Mouse (Mus musculus) lung, postnatal 14 days (tissue): Measurements from ENCODE around the gene Kansl3.

Source experiments
- DNase-seq: peaks from one replicate; pipeline ENCODE4 v3.0.0; 2021

The Kansl3 gene

DNA sequence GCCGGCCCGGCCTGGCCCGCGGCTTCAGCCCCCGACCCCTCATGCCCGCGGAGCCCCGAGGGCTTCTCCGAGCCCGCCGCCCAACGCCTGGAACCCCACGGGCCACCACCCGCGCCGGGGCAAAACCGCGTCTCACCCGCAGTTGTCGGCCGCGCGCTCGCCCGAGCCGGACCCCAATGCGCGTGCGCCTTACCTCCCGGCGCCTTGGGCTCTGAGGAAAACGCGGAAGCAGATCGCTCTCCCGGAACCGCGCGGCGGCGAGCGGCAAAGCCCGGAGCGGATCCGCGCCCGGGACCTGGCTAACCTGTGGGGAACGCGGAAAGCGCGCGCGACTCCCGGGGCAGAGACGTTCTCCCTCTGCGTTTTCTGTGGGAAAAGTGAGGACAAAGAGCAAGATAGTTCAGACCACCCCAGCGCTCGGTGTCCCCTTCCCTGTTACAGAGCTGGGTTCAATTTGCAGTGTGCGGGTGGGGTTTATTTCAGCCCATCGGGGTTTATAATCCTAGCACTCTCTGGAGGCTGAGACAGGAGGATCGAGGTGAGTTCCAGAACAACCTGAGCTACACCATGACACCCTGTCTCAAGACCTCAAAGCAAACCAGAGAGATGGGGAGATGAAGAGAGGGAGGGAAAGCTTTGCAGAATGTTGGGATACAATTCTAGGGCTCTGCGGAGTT is at the start of gene Kansl3:
Kansl3 (minus strand) TSS at position 213 of the 677 bp plus-strand sequence.
- DNase-seq, result peak; percentile 91

DNA sequence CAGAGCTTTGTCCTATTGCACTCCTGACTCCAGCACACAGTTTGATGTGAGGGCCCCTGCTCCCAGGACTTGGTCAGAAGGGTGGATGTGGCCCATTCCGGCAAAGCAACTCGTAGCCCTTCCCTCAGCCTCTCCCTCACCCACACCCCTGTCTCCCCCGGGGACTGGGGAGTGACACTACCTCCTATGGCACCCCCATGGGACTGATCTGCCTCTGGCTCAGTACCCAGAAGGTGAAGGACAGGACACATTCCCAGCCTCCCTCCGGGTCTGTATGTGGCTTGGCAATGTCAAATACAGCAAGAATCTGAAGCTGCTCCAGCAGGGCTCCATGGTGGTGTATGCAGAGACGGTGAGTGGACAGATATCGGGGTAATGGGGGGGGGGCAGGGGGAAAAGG is 35.5 kb upstream of the Kansl3 start:
- DNase-seq, result no peak

DNA sequence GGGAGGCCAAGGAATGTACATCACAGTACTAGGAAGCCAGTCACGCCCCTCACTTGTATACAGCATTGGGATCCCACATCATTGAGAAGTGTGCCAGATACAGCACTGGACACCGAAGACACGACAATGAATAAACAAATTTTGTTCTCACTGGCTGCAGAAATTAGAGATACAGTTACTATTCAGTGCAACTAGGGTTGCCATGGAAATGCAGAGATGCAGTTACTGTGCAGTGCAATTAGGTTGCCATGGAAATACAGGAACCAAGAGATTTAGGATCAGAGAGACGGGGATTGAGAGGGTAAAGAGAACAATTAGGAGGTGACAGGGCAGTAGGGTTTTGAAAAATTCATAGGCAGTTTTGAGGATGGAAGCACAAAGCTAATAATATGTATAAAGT is 32.5 kb upstream of the Kansl3 start:
- no peak for DNase-seq

DNA sequence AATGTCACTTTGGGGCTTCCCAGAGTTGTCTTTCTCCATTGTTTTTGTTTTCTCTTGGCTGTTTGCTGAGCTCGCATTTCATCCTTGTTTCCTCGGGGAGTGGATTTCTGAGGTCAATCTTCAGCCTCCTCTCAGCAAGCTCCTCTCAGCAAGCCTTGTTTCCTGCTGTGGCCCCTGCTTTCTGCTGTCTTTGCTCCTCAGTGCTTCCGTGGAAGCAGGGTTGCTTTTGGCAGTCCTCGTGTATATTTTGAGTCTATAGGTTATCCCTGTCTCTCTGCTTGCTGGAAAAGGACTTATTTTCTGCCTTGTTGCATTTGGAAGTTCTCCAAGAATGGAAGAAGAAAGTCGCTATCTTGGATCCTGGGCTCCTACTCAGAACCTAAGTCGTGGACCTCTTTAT is 28.1 kb upstream of the Kansl3 start:
- DNase-seq, result no peak

DNA sequence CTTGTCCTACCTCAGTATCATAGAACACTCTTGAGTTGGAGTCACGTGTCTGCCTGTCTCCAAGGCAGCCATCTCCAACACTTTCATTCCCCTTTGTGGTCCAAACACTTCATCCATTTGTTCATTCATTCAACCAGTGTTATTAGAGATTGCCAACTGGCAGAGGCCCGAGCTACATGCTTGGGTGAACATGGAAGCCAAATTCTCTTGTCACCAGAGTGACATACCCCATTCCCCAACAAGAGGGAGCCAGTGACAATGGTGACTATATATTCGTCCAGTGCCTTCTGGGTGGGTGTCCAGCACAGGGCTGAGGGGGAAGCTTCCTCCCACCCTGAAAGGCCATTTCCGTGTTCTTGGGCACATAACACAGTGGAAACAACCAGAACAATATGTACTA is 10.6 kb upstream of the Kansl3 start:
- peak; percentile 4 for DNase-seq

DNA sequence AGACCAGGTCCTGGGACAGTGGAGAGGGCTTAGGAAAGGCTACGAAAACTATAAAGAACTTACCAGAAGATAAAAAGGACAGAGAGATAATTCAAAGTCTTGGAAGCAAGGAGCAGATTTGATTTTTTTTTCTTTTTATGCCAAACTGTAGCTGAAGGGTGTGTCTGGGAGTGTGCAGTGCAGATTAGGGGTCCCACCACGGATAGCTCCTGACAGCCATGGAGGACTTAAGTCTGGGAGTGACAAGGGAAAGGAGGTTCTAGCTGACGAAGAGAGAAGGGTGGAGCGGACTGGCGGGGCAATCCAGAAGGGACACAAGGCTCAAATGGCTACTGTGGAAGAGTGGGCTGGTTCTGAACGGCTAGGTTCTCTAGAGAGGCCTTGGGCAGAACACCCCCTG is 9.9 kb upstream of the Kansl3 start:
- DNase-seq, result no peak

DNA sequence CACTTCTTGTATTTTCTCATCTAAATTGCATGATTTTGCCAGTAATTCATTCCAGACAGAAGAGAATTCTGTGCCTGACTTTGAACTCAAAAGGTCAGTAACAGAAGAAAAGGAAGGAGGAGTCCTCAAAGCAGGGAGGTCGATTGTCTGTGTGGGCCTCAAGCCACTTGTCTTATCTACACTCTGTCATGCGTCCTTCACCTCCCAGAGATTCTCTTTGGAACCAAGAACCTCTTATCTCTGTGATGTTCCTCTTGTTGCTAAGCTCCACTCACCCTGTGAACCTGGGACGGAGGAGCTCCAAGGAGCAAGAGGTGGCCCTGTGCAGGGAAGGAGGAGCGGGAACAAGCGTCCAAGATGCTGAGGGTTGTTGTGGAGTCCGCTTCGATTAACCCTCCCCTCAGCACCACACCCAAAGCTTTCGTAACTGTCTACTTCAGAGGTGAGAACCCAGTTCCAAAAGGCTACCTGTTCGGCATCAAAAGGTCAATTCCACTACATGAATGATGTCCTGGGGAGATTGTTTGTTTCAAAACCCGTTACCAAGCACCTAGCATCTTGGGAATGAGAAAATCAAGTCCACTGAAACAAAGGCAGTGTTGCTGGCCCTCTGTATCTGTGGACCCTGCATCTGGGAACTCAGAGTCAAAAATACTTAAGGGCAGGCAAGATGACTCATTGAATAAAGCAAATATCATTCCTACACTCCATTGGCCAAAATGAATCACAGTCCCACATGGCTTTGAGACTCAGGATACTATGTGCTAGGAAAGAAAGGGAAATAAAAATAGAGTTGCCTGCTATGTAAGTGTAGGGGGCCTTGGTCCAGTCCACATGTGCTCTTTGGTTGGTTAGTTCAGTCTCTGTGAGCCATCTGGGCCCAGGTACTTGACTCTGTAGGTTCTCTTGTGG is 3.2 kb upstream of the Kansl3 start, which contains the start of gene Fer1l5:
Fer1l5 (plus strand) TSS at position 358 of the 912 bp plus-strand sequence.
- DNase-seq, result no peak

DNA sequence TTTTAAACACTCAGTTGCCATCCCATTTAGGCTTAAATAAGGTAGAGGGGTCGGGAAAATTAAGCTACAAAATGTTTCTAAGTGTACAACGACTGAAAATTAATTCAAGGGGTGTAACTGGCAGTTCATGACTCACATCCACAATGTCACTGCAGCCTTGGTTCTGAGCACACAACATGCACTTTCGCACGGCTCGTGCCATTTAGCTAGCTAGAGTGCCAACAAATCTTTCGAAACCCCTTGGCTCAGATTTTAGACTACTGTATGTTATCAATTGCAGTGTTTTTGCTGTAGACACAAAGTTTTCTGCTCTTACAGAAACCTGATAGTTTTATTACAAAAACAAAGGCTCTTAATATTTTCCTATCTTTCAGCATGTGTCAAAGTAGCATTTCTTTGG is 1.9 kb upstream of the Kansl3 start:
- no peak for DNase-seq

DNA sequence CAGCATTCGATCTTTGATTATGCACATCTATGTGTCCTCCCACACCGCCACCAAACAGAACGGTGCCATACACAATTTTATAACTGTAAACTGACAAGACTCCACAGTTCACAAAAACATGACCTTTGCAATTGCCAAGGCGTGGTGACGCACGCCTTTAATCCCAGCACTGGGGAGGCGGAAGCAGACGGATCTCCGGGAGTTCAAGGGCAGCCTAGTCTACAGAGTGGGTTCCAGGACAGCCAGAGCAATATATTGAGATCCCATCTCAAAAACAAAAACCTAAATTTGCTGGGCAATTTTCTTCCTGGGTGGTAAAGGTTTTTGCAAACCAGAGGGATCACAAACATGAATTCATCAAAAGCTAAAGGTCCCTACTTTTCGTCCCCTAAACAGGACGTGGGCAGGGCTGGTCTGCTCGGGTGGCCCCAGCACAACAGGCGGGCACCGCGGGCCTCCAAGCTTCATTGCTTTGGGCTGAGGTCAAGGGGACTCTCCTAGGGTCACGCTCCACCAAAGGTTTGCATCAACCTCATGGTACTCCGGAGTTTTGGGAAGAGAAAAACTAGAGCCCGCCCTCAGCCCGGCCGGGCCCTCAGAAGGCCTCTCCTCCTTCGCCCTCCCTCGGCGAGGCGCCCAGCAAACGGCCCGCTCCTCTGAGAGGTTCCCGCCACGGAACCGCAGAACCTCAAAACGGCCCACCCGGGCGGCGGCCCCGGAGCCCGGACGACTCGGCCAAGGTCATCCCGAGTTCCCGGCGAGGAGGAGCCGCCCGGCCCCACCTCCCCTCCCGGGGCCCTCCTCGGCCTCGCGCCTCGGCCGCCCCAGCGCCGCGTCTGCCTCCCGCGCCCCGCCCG is 641 bp downstream of the Kansl3 start:
- DNase-seq, result peak; percentile 7

DNA sequence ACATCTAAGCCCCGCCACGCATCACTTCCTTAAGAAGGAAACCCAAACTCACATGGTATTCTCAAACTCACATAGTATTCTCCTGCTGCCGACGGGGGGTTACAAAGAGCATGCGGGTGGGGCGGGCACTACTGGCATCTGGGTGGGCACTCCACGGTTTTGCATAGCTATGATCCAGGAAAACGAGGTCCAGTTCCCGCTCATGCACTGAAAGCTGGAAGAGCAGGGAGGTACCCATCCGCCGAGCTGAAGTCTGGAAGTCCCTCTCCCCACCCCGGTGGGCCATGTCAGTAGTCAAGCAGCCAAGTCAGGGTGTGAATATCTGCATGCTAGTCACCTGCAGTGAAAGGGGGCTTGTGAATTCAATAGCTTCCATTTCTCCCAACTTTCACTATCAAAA is 1.3 kb downstream of the Kansl3 start:
- DNase-seq, result no peak

DNA sequence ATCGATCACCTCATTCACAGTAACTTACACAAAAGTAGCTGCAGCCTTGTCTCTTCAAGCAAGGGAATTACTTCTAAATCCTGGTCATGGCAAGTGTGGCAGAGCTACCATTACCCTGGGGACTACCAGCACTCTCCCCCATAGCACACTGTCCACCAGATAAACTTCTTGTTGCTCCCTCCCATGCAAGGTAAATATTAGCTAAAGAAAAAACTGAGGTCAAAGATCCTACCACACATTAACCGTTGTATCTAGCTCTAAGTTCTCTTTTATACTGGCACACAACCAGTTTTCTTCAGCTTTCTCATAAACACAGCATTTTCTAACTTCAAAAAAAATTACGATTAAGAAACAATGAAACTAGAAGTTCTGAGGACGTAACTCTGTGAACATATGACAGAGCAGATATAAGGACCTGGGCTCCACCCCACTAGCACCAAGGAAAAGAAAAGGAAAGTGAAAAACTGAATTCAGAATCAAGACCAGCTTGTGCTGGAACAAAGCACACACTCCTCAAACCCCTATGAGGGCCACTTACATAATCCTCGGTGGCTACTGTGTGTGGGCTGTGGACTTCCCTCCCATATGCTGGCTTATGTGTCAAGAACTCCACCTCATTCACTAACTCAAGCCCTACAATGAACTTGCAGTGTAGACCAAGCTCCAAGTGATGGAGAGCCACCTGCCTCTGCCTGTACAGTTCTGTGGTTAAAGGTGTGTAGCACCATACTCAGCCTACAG is 11.9 kb downstream of the Kansl3 start:
- no peak for DNase-seq

DNA sequence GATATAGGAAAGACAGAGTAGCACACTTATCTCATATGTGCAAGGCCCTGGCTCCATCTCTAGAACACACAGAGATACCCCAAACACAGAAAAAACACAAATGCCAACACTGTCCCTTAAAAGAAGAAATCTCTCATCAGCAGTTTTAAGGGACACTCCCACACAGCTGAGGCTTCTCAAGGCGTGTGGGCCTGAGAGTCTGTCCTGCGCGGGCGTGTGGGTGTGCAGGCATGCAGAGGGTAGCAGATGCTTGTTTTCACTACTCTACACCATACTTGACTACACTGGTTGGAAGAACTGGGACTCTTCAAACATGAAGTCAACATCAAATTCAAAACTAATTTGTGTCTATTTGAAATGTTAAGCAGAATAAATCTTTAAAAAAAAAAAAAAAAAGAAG is 16.6 kb downstream of the Kansl3 start:
- no peak for DNase-seq

DNA sequence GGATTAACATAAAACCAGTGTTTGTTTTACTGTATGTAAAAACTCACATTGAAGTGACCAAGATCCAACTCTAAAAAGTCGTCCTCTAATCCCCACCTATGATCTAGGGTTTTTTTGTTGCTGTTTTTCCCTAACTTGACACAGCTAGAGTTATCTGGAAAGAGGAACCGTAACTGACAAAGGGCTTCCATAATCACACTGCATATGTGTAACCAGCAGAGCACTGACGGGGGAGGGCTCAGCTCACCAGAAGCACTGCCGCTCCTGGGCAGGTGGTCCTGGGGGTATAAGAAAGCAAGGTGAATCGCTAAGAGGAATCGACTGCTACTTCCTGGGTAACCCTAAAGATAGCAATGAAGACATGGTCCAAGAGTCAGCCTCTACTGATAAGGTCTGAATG is 26.4 kb downstream of the Kansl3 start:
- DNase-seq, result no peak

DNA sequence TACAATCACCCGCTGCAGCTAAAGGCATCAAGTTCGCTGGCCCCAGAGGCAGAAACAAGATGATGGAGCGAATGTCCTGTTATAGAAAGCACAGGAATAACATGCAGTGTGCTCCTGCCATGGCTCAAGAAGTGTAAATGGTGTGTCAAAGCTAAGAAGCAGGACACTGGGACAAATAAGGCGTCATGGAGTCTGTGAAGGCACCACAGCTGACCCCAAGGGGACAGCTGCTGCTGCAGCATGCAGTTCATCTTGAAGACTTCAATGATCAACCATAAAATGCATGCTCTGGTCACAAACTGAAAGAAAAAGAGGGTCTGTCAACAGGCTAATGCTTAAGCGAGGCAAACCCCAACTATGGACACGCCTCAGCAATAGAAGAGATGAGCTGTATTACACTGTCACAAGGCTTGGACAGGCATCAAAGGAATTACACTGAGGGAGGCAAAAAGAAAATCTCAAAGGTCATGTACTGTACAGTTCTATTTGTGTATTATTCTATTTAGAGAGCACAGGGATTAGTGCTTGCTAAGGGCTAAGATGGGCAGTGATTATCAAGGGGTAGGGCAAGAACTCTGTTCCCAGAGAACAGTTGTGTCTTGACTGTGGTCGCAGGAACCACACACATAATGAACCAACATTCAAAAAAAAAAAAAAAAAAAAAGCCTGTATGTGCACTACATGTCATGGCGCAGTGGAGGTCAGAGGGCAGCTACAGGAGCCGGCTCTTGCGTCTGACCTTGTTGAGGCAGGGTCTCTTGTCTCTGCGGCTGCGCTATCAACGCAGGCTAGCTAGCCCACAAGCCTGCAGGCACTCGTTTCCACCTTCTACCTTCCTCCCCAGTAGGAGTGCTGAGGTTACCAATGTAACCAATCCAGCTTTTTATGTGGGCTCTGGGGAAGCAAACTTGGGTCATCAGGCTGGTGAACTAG is 35.8 kb downstream of the Kansl3 start:
- DNase-seq, result no peak

DNA sequence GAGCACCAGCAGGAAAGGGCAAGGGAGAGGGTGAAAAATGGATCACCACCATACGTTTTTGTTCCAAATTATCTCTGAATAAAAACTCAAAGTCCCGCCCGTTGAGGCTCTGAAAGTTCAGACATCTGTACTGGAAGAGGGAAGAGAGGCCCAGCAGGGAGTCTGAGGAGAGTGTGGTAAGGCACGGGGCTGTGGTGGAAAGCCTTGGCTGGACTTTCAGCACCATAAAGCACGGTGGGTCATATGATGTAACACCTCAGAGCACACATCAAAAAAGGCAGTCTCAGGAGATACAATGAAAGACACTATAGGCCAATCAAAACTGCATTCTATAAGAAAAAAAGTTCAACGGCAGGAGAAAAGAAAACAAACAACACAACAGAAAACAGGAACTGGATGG is 37.2 kb downstream of the Kansl3 start:
- no peak for DNase-seq

DNA sequence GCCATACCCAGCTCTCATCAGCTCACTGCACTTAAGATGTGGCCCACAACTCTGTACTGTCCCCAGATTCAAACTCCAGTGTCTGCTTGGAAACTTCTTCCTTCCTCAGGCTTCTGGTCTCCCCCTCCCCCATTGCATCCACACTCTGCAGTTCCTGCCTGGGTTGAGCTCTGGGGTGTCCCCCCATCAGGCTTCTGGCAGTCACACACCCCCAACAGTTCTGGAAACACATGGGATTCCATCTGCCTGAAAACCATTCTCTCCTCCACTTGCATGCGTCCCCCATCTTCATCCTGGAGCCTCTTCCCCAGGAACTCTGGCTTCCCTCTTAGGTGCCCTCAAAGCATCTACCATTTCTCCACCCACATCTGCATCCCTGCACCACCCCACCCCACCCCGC is 42.2 kb downstream of the Kansl3 start:
- DNase-seq, result no peak

DNA sequence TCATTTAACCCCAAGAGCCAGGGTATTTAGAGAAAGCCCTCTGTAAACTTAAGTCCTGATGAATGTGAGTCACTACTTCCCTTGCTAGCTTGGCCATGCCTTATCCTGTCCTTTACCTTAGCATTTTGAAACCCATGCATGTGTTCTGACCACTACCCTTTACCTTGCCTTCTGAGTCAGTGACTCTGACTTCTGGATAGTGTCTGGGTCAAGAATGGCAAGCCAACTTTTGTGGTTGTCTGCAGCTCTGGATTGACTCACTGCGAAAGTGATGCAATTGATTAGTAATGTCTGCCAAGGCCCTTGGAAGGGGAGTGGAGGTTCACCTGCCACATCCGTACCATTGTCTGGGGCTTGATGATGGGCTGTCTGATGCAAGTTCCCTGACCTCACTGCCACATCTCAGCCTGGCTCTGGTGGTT is 43.1 kb downstream of the Kansl3 start:
- no peak for DNase-seq

DNA sequence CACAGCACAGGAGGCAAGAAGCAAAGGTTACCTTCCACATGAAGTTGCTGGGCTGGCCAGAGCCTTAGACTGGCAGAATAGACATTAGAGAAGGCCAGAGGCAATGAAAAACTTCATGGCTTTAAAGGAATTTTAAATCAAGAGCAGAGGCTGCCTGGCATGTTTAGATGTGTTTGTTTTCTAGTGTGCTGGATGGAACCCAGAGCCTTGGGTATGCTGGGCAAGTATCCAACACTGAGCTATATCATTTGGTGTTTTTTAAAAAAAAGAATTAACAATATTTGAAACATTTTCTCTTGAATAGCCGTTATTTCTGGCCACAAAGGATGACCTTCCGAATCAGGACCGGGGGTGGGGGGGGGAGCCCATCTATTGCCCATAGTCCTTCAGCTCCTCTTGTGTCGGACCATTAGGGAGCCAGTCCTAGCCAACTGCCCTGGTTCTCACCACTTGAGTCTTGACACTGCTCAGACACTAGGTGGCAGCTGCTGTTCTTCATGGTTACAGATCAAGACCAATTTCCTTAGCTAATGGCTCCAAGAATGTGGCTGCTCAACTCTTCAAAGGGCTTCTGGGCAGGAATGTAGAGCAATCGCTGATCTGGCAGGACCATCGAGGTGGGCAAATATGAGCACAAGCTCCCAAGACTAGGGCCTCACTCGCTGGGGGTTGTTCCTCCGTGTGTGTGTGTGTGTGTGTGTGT is 45.1 kb downstream of the Kansl3 start:
- DNase-seq, result peak; percentile 63

DNA sequence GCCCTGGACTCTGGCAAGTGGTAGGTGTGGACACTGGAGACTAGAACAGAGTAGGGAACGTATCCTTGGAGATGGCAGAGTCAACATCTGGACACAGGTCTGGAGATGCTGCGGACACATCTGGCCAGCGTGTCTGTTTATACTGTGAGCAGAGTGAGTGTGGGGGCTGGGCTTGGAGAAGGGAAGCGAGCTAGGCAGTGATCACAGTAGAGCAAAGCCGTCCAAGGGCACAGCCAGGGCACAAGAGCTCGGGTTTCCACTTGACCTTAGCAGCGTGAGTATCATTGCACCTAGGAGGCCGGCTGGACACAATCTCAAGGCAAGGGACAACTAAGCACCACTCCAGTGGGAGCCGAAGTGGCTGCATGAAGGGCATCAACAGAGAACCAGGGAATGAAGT is 45.9 kb downstream of the Kansl3 start:
- DNase-seq, result no peak

DNA sequence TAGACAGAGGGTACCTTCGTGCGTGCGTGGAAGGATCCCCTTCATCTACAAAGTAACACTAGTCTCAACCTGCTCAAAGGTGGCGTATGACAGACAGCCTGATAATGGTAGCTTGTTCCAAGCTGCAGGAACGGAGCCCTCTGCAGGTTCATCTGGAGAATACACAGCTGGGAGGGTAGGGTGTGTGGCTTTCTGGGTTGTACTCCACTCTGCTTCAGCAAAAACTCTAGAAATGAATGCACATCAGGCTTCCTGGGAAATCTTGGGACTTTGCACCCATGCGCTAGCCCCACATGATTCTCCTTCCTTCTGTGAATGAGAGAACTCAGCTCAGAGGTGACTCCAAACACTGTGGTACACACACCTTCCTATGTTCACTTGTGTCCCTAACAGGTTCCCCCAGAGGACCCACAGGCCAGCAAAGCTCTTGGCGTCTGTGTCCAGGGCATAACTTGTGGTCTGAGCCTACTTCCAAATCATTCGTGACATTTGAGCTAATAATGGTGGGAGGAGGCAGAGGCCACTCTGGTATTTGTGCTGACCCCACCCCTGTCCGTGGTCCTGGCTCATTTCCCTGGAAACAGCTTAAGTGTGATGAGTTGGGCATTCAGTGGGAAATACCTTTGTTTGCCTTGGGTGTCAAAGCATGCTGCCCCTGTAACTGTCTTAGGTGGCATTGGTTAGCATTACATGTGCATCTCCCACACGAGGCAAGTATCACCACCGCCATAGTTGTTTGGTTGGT is 47.0 kb downstream of the Kansl3 start:
- no peak for DNase-seq
